Mouse (Mus musculus): ENCODE results near the gene Aqp6.

Aqp6 gene

DNA sequence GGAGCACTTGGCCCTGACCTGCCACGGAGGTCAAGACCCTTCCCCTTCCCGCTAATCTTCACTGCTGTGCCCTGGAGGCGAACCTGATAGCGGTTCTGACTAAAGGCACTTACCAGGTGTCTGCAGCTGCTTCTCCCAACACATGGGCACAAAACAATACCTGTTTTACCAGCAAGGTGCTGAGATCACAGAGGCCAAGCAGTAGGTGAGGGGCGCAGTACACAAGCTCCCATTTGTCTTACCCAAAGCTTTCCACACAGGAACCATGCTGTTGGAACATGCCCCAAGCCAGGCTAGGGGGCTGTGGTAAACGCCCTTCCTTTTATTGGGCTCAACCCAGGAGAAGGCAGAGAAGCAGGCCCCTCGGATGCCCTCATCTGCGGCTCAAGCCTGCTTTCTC is 3.6 kb upstream of the Aqp6 start:
- no peak for DNase-seq (ENCODE audit: low read depth, low spot score)

DNA sequence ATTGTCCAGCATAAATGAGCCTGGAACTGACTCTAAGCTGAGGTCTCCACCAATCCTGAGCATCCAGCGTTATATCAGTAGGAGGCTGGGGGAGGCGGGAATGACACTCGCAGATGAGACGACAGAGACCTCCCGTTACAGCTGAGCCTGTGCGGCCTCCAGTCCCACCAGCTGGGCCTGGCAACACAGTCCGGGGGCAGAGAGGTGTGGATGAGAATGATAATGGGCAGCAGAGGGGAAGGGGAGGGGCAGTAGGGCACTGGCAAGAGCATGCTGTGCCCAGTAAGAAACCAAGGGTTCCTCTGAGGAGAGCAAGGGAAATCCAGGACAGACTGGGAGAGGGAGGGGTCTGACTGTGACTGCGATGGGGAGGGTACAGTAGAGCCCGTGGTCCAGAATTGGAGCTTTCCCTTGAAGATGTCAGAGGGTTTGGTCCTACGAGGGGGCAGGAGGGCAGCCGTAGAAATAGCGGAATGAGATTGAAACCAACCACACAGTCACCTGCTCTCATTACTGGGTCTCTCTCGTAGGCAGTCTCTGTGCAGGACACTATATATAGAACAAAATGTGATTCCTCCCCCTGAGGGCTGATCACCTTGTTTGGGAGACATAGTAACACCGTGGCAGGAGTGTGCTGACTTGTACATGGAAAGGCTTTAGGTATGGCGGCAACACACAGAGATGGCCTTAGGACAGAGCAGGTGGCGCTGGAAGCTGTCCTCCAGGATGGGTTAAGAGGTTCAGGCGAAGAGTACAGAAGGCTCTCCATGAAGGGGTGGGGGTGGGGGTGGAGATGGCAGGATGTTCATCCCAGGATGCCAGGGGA is 1.7 kb upstream of the Aqp6 start:
- DNase-seq (ENCODE audit: low read depth, low spot score), result no peak

DNA sequence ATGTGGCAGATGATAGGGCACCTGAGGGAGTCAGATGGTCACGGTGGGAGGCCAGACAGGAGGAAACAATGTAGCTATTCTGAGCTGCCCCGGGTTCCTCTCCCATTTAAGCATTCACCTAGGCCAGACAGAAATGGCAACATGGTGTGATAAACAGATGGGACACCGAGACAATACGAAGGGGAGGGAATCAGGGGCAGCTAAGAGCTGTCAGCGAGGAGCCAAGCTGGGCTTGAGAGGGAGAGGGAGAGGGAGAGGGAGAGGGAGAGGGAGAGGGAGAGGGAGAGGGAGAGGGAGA is 572 bp downstream of the Aqp6 start:
- no peak for DNase-seq (ENCODE audit: low read depth, low spot score)

DNA sequence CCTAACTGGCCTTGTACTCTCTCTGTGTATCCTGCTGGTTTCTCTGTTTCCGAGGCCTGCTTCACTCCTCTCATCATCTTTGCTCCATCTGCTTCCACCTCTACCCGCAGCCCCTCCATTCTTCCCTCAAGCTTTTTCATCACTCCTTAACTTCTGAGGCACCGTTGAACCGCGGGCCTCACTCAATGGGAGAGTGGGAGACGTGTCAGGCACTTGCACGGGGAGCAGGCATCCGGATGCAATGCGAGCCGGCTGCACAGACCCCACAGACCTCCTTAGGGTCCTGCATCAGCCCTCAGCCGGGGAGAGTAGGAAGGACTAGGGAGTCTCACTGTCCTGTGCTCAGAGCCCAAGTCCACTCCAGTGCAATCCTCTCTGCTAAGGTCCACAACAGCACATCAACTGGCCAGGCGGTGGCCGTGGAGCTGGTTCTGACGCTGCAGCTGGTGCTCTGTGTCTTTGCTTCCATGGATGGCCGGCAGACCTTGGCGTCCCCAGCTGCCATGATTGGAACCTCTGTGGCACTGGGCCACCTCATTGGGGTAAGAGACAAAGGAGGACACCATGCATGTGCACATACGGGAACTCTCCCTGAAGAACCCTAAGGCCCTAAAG is 1.1 kb downstream of the Aqp6 start:
- DNase-seq (ENCODE audit: low read depth, low spot score), result no peak

DNA sequence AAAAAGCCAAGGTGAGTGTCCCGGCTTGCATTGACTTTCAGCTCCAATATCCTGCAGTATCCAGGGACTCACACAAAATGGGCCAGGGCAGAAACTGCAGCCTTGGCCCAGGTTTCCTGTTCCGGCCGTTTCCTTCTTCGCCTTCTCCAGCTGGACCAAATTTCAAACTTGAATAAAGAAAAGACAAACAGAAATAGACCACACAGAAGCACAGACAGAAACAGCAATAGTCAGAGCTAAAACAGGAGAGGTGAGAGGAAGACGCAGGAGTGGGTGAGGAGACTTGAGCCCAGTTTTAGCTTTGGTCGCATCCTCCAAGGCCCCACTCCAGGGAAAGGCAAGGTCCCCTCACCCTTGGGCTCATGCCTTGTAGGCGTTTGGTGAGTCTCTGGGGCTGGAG is 2.0 kb downstream of the Aqp6 start:
- no peak for DNase-seq (ENCODE audit: low read depth, low spot score)

DNA sequence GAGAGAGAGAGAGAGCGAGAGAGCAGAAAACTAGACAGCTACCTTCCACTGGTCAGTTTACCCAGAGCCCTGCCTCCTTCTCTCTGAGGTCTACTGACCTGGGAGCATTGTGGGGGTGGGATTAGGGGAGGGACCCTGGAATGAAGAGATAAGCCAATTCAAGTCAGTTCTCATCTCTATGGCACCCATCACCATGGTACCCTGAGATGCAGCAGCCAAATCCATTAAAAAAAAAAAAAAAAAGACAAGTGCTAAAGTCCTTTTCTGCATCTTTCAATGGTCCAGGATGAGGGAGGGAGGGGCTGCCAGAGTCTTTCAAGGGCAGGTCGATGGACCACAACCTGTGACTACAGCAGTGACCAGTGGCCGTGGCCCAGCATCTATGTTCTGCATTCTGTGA is 4.4 kb downstream of the Aqp6 start:
- no peak for DNase-seq (ENCODE audit: low read depth, low spot score)

DNA sequence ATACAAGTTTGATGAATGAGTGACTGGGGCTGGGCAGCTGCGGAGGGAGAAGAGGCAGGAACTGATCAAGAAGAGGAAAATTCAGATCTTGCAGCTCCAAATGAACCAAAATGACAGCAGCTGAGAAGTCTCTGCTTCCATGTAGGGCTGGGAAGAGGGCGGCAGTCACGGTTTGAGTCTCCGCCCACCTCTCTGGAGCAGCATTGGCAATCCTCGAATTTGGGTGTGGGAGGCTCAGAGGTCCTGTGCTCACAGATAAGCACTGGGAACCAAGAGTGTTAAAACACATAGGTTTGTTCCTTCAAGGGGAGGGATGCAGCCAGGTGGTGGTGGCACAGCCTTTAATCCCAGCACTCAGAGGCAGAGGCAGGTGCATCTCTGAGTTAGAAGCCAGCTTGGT is 5.3 kb downstream of the Aqp6 start:
- no peak for DNase-seq (ENCODE audit: low read depth, low spot score)

DNA sequence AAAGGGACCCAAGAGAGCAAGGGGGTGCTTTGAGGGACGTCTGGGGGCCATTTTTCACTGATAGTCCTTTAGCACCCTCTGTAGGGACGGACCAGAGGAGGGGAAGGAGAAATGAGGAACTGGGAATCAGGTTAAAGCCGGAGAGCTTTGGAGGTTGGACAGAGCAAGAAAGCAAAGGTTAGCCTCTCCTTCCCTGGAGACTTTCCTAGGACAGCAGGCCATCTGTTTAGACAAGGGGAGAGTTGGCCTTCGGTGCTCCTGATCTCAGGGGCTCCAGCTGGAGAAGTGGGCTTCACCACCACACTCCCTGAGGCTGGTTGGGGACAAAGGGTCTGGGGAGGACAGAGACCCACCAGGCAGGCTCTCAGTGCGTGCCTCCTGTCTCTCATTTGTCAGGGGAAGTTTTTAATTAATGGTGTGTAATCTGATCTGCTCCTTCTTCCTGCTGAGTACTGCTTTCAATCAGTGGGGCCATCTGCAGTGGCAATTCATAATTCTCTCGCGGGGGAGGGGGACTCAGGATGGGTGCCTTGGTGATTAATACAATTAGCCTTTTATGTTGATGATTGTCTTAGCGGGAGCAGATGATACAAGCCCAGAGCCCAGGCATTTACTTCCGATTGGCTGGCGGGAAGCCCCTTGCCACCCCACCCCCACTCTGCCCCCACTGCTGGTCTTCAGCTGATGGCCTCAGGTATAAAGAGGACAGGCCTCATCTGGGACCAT is 6.4 kb downstream of the Aqp6 start:
- DNase-seq (ENCODE audit: low read depth, low spot score), result peak; percentile 75

DNA sequence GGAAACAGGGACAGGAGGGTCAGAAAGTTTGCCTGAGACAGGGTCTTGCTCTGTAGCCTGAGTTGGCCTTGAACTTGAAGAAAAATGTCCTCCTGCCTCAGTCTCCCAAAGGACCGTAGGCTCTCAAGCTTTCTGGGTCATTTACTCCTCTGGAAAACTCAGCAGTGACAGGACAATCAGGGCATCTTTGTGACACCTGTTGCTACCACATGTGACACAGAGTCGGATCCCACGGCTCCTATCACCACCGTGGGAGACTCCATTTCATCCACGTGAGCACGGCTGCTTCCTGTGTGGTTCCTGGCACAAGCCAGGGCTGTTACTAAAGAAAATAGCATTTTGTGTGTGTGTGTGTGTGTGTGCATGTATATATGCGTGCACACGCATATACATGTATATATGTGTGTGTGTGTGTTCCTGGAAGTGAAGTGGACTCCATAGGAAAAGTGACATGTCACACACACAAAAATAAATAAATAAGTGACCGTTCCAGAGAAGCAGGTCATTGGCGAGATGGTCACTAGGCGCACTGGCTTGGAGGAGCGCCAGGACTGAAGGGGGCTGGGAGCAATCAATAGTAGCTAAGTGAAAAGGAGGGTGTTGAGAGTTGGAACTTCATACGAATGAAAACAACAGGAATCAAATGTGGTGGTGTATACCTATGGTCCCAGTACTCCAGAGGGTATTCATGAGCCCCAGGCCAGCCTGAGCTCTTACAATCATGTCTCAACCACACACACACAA is 7.4 kb downstream of the Aqp6 start:
- DNase-seq (ENCODE audit: low read depth, low spot score), result no peak

DNA sequence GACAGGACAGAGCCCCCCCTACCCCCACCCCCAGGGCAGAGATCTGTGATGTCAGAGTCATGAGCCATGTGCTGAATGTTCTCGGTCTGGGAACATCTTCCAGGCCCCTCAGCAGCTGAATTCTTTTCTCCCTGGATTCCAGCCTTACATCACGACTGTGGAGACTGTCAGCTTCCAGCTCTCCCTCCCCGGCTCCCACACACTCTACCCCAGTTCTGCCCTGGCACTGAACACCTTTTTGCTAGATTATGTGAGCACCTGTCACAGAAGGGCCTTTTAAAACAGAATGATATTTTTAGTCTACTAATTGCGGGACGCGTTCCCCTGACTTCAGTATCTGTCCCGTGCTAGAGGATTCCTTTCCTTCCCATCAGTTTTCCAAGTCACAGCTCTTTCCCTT is 10.4 kb downstream of the Aqp6 start:
- no peak for DNase-seq (ENCODE audit: low read depth, low spot score)

DNA sequence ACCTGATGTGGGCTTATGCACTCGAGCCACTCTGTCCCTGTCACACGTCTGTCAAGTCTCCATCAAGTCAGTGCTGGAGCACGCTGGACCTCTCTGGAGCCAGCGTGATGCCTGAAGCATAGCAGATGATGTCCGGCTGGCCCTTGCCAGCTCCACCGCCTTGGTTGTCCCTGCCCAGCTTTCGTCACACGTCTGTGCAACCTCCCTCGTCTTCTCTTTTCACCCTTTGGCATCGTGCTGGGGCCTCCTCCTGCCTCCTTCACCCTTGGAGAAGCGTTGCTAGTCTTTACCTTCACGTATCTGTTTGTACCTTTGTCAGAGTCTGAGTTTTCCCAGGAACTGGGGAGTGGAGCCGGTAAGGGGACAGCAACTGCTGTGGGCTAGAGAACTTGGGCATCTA is 13.1 kb downstream of the Aqp6 start:
- no peak for DNase-seq (ENCODE audit: low read depth, low spot score)

DNA sequence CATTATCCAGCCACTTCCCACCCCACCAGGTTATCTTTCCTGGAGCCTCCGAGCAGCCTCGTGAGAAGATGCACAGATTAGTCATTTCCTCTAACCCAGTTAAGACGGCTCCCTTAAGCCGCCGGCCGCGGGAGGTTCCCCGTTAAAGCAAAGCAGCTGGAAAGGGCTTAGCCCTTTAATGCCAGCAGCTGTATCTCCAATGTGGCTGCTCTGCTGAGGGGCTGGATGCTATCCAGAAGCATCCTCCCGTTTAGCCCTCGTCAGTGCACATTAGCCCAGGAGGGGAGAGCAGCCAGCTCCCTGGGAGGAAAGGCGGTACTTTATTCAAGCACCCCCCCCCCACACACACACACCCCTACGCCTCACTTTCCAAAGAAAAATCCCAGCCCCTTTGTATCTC is 13.6 kb downstream of the Aqp6 start:
- peak; percentile 54 for DNase-seq (ENCODE audit: low read depth, low spot score)

DNA sequence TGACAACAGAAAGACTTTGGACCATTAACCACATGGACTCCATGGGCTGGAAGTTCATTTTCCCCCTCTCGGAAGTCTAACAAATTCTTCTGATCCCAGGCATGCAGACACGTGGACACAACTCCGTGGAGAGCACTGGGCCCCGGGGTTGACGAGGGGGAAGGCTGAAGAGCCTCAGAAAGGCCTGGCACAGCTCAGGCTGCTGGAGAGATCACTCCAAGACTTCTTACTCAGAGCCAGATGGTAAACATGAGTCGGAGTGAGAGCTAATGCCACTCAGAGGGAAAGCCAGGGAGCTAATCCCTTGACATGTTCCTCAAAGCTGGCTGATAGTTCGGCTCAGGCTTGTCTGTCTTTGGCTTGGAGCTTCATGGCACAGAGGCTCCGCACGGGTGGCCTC is 14.0 kb downstream of the Aqp6 start:
- DNase-seq (ENCODE audit: low read depth, low spot score), result peak; percentile 71

DNA sequence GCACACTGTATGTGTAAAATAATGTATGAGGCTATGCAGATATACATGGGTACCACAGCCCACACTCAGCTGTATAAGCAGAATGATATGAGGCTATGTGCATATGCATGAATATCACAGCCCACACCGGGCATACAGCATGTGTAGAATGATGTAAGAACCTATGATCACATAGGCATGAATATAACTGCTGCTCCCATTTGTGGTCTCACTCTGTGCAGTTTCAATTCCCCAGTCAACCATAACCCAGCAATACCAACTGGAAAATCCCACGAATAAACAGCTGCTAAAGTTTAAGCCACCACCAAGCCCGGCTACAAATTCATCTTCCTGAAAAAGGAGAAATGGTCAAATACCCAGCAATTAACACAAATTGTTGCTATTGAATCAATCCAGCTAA is 17.4 kb downstream of the Aqp6 start:
- no peak for DNase-seq (ENCODE audit: low read depth, low spot score)

DNA sequence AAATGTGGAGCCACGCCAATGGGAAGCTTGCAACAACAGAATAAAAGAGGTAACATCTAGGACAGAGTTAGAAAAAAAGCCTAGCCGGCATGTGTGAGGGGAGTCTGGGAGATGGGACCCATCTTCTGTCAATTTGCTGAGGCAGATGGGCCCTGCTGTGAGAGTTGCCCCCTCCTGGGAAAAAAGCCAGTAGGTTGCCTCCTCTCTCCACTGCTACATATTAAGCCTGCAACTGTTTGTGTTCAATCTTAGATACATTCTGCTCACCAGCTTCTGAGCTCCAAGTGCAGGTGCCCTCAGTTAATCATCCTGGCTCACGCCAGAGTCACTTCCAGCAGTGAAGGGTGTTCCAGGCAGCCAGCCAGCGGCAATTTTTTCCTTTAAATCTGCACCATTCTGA is 18.6 kb downstream of the Aqp6 start:
- DNase-seq (ENCODE audit: low read depth, low spot score), result no peak

DNA sequence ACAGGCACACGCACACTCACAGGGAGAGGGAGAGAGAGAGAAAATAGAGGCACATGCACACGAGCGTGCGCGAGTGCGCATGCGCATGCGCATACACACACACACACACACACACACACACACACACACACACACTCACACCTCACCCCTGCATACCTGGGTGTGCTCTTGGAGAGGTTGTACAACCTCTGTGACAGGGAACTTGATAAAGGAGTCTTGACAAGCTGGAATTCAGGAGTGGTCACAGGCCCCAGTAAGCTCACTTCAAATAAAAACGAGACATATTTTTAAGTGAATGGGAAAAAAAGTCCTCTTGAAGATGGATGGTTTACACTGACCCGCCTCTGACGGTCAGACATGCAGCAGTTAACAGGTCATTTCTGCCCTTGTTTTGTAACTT is 20.9 kb downstream of the Aqp6 start:
- DNase-seq (ENCODE audit: low read depth, low spot score), result no peak

DNA sequence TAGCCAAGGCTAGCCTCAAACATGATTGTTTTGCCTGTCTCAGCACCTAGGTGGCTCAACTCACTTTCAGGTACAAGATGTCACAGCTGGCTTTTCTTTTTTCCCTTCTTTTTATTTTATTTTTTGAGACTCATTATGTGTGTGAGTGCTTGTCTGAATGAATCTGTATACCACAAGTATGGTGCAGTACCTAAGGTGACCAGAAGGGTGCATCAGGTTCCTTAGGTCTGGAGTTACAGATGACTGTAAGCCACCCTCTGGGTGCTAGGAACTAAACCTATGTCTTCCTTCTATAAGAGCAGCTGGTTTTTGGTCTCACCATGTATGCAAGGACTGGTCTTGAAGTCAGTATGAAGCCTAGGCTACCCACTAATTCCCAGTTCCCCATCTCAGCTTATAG is 30.4 kb downstream of the Aqp6 start:
- DNase-seq (ENCODE audit: low read depth, low spot score), result no peak

DNA sequence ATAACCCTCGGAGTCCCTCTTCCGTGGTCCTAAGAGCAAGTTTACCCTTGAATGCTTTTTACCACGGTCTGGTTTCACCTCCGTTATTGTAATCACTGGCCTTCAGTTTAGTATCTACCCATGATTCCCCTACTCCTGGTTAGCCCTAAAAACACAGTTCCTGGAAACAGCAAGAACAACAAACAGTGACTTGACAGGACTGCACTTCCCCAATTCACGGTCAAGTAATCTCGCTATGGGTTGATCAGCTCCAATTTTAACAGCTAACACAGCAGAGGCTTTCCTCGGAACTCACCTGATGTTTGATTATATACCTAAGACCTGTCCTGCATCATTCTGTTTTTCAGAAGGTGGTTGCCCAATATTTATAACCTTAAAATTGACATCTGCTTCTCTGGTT is 33.5 kb downstream of the Aqp6 start:
- no peak for DNase-seq (ENCODE audit: low read depth, low spot score)

DNA sequence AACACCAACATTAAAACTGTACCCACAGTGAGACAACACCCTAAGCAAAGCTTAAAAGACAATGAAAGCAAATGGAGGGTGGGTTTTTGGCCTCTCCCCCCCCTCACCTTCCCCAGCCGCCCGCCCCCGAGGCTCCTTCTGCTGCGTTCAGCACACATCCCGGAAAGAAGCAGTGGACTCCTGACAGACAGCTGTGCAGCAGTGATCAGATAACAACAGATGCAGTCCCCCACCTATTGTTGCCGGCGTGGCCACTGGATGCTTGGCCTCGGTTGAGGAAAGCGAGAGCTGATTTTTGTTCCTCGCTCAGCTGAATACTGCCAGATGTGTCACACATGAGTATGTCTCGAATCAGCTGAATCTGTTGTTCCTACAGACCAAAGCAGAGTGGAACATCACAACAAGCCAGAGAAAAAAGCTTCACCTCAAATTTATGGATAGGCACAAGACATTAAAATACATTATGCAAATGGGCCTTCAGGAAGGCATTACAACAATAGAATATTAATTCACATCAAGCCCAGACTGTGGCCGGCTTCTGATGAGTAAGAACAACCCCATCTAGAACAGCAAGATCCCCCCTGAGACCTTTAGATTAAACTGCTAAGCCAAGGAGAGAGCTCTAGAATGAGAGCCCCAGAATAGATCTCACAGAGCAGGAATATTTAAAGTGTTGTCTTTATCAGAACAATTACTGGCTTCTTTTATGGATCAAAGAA is 36.4 kb downstream of the Aqp6 start:
- no peak for DNase-seq (ENCODE audit: low read depth, low spot score)

DNA sequence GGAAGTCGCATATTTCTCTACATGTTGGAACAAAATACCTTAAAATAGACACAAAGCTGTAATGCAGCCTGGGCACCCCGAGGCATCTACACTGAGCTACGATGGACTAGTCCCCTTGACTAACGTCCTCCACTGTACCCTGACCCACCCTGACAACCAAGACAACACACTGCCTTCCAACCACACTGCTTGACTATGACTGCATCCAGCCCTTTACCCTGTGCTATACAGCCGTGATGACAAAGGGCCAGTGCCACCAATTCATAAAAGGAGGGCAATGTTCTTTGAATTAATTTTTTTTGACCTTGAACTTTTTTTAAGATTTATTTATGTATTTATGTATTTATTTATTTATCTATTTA is 36.9 kb downstream of the Aqp6 start:
- DNase-seq (ENCODE audit: low read depth, low spot score), result no peak

DNA sequence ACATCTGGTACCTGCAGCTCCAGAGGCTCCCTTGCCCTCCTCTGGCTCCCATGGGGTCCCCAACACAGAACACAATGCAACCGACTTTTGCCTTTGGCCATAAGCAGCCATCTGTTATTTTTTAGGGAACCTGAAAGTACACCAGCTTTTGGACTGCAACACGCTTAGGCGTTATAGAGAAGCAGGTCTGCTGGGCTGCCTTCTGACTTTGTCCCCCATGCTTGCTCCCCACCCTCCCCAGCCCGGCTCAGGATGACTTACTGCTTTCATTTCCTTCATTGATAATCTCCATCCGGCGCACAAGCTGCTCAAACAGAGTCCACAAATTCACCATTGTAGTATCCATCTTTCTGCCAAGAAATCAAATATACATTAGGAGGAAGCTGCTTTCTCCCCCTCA is 41.4 kb downstream of the Aqp6 start:
- DNase-seq (ENCODE audit: low read depth, low spot score), result no peak

DNA sequence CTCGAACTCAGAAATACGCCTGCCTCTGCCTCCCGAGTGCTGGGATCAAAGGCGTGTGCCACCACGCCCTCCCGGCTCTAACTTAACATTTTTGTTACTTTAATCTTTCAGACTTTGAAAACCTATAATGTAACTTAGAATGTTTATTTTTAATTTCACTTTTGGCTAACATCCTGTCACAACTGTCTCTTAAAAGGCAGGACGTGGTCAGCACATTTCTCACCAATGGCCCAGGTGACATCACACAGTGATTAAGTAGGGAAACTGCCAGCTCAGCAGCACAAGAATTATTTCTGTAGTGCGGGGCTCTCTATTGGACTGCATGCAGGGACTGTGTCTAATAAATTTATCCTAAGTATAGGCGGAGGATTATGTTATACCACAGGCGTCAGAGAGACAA is 42.6 kb downstream of the Aqp6 start:
- no peak for DNase-seq (ENCODE audit: low read depth, low spot score)

All from retina, postnatal 7 days (tissue).